Mouse (Mus musculus): ENCODE measurements around the gene Mdk. TPM values are rescaled to one million over a fixed set of nuclear protein-coding genes. Genes with fewer than 3 reads are reported as not detected.
A peak's percentile ranks its signal among the peaks of the same experiment; 100 is the strongest.

Gene Mdk
- polyA plus RNA-seq, 2 experiments, result 1,171 to 1,381 TPM

DNA sequence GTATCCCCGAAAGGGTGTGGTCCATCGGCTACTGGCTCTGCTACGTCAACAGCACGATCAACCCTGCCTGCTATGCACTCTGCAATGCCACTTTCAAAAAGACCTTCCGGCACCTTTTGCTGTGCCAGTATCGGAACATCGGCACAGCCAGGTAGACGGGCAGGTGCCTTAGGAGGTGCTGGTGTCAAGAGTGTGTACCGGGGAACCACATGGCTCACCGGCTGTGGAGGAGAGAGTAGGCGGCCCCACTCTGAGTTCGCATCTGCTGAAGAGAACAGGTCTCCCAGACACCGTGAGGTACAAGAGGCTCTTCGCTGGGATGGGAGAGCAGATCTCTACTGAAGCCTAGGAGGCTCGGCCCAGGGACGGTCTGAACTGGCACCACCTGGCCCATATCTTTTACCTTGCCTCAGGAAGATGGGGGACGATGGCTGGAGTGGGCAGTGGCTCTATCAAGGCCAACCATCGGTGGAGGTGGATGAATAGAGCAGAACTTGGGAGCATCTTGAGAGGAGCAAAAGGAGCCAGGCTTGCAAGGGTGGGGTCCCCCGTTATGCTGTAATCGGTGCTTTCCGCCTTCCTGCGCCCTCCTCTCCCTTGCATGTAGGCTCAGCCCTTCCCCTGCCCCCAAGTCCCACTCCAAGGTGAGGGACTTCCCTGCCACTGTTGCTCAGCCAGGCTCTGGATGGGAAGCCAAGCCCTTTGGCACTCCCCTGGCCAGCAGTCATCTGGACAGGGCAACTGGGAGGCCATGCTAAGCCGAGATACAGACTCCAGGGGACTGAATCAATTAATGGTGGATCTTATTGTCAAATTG lies 3.4 kb downstream of the Mdk start:
- Histone ChIP-seq H3K27ac (replicated peaks; ENCODE audit: low read depth, low read length) (no peak overlapping the region), H3K4me3 (replicated peaks; ENCODE audit: low read length) (no peak overlapping the region), H3K27me3 (ENCODE audit: control insufficient read depth, insufficient read depth, low read length) (peaks cover 3% of the 10 kb centered on the region), H3K9ac (ENCODE audit: low read depth, low read length, severe bottlenecking) (no peak overlapping the region), H3K9me3 (ENCODE audit: control insufficient read depth, low read length) (no peaks in the 10 kb centered on the region), H3K4me1 (ENCODE audit: control insufficient read depth, insufficient read depth, low read length) (peaks cover 24% of the 10 kb centered on the region), H3K4me2 (replicated peaks; ENCODE audit: low read depth, low read length, severe bottlenecking) (no peak overlapping the region), H3K36me3 (ENCODE audit: control insufficient read depth, insufficient read depth, low read length) (peaks cover 7% of the 10 kb centered on the region; the same call in 1 of the 2 replicates)
- WGBS, result 71% methylated on average over 22 of the region's 23 CpGs
- no peak for TF ChIP-seq POLR2A (IDR thresholded peaks at IDR 0.05; ENCODE audit: borderline replicate concordance, extremely low read depth, insufficient read depth, insufficient read length)
- ATAC-seq (ENCODE audit: low FRiP score, low read depth), result no peak
- no peak for DNase-seq (ENCODE audit: low spot score)

DNA sequence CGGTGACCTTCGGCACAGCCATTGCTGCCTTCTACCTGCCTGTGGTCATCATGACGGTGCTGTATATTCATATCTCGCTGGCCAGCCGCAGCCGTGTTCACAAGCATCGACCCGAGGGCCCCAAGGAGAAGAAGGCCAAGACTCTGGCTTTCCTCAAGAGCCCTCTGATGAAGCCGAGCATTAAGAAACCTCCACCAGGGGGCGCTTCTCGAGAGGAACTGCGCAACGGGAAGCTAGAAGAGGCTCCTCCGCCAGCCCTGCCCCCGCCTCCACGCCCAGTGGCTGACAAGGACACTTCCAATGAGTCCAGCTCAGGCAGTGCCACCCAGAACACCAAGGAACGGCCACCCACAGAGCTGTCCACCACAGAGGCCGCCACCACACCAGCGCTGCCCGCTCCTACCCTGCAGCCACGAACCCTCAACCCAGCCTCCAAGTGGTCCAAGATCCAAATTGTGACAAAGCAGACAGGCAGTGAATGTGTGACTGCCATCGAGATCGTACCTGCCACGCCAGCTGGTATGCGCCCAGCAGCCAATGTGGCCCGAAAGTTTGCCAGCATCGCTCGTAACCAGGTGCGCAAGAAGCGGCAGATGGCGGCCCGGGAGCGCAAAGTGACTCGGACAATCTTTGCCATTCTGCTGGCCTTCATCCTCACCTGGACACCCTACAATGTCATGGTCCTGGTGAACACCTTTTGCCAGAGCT lies 4.1 kb downstream of the Mdk start:
- Histone ChIP-seq H3K27ac (replicated peaks; ENCODE audit: low read depth, low read length) (no peak overlapping the region), H3K4me1 (ENCODE audit: control insufficient read depth, insufficient read depth, low read length) (peaks cover 19% of the 10 kb centered on the region), H3K4me3 (replicated peaks; ENCODE audit: low read length) (no peak overlapping the region), H3K4me2 (replicated peaks; ENCODE audit: low read depth, low read length, severe bottlenecking) (no peak overlapping the region), H3K9me3 (ENCODE audit: control insufficient read depth, low read length) (no peaks in the 10 kb centered on the region), H3K9ac (ENCODE audit: low read depth, low read length, severe bottlenecking) (no peak overlapping the region), H3K36me3 (ENCODE audit: control insufficient read depth, insufficient read depth, low read length) (peaks cover 7% of the 10 kb centered on the region; the same call in 1 of the 2 replicates), H3K27me3 (ENCODE audit: control insufficient read depth, insufficient read depth, low read length) (peaks cover 10% of the 10 kb centered on the region)
- no peak for TF ChIP-seq POLR2A (IDR thresholded peaks at IDR 0.05; ENCODE audit: borderline replicate concordance, extremely low read depth, insufficient read depth, insufficient read length)
- no peak for ATAC-seq (ENCODE audit: low FRiP score, low read depth)
- peak; percentile 73 for DNase-seq (ENCODE audit: low spot score)
- WGBS, result 40% methylated on average over 32 of the region's 34 CpGs

DNA sequence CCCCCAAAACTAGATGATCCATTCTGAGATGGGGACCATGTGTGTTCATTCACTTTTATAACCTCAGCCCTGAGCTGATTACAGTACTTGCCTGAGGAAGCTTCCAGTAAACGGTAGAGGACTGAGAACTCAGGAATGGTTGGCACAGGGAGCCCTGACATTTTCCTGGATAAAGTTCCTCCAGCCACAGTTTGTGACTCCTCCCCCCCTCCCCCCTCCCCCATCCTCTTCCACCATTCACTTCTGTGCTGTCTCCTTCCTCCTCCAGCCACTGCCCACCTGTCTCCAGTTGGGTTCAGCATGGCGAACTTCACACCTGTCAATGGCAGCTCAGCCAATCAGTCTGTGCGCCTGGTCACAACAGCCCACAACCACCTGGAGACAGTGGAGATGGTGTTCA lies 5.1 kb downstream of the Mdk start, which contains the start of gene Chrm4:
TSS of gene Chrm4 (plus strand) at position 301 of the 400 bp plus-strand sequence.
- WGBS, result 76% methylated on average over 3 of the region's 3 CpGs
- ATAC-seq (ENCODE audit: low FRiP score, low read depth), result no peak
- Histone ChIP-seq H3K27ac (replicated peaks; ENCODE audit: low read depth, low read length) (no peak within 1 kb of the TSS), H3K36me3 (ENCODE audit: control insufficient read depth, insufficient read depth, low read length) (peaks cover 7% of the 10 kb centered on the region; the same call in 1 of the 2 replicates), H3K9ac (ENCODE audit: low read depth, low read length, severe bottlenecking) (no peak within 1 kb of the TSS), H3K9me3 (ENCODE audit: control insufficient read depth, low read length) (no peaks in the 10 kb centered on the region), H3K4me2 (replicated peaks; ENCODE audit: low read depth, low read length, severe bottlenecking) (no peak within 1 kb of the TSS), H3K4me1 (ENCODE audit: control insufficient read depth, insufficient read depth, low read length) (peaks cover 12% of the 10 kb centered on the region), H3K27me3 (ENCODE audit: control insufficient read depth, insufficient read depth, low read length) (peaks cover 21% of the 10 kb centered on the region), H3K4me3 (replicated peaks; ENCODE audit: low read length) (no peak within 1 kb of the TSS)
- DNase-seq (ENCODE audit: low spot score), result no peak
- no peak for TF ChIP-seq POLR2A (IDR thresholded peaks at IDR 0.05; ENCODE audit: borderline replicate concordance, extremely low read depth, insufficient read depth, insufficient read length)

DNA sequence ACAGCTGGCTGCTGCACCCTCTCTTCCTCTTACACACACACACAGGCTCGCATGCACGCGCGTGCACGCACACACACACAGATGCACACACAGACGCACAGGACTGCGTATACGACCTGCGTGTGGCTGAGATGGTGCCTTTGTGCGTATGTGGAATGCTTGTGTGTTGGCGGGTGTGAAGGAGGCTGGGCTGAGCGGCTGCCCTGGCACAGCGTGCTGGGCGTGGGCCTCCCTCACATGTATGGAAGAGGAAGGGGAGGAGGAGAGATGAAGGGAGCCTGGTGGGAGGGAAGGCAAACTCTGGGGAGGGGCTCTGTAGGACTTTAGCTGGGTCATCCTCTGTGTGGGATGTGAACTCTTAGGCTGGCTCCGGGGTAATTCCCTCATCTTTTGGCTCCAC lies 6.7 kb downstream of the Mdk start:
- Histone ChIP-seq H3K27ac (replicated peaks; ENCODE audit: low read depth, low read length) (no peak overlapping the region), H3K4me2 (replicated peaks; ENCODE audit: low read depth, low read length, severe bottlenecking) (no peak overlapping the region), H3K9ac (ENCODE audit: low read depth, low read length, severe bottlenecking) (no peak overlapping the region), H3K4me3 (replicated peaks; ENCODE audit: low read length) (no peak overlapping the region), H3K4me1 (ENCODE audit: control insufficient read depth, insufficient read depth, low read length) (peaks cover 22% of the 10 kb centered on the region), H3K27me3 (ENCODE audit: control insufficient read depth, insufficient read depth, low read length) (peaks cover 35% of the 10 kb centered on the region), H3K9me3 (ENCODE audit: control insufficient read depth, low read length) (no peaks in the 10 kb centered on the region), H3K36me3 (ENCODE audit: control insufficient read depth, insufficient read depth, low read length) (peaks cover 7% of the 10 kb centered on the region; the same call in 1 of the 2 replicates)
- ATAC-seq (ENCODE audit: low FRiP score, low read depth) (no peak), DNase-seq (ENCODE audit: low spot score) (no peak)
- no peak for TF ChIP-seq POLR2A (IDR thresholded peaks at IDR 0.05; ENCODE audit: borderline replicate concordance, extremely low read depth, insufficient read depth, insufficient read length)
- WGBS, result 78% methylated on average over 15 of the region's 15 CpGs

DNA sequence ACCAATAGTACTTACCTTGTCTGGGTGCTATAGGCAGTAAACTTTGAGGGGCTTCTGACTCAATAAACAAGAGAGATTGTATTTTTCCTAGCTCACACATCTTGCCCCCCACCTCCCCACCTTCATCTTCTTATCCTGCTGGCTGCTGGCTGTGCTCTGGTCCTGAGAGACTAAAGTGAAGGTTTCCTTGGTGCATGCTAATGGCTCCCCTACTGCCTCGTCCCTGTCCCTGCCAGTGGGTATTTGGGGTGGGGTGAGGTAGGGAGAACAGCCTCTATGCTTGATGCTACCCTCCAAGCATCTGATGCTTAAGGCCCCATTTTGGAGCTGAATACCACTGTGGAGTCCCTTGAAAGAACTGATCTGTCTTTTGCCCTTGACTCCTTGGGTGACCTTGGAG lies 7.4 kb downstream of the Mdk start:
- H3K36me3 ChIP-seq (ENCODE audit: control insufficient read depth, insufficient read depth, low read length), result peaks cover 4% of the 10 kb centered on the region; the same call in 1 of the 2 replicates
- no peak for TF ChIP-seq POLR2A (IDR thresholded peaks at IDR 0.05; ENCODE audit: borderline replicate concordance, extremely low read depth, insufficient read depth, insufficient read length)
- H3K4me1 ChIP-seq (ENCODE audit: control insufficient read depth, insufficient read depth, low read length), result peaks cover 19% of the 10 kb centered on the region
- DNase-seq (ENCODE audit: low spot score) (no peak), ATAC-seq (ENCODE audit: low FRiP score, low read depth) (no peak)
- H3K9me3 ChIP-seq (ENCODE audit: control insufficient read depth, low read length), result no peaks in the 10 kb centered on the region
- no peak overlapping the region for H3K27ac ChIP-seq (replicated peaks; ENCODE audit: low read depth, low read length)
- H3K4me3 ChIP-seq (replicated peaks; ENCODE audit: low read length), result no peak overlapping the region
- H3K27me3 ChIP-seq (ENCODE audit: control insufficient read depth, insufficient read depth, low read length), result peaks cover 37% of the 10 kb centered on the region
- H3K9ac ChIP-seq (ENCODE audit: low read depth, low read length, severe bottlenecking), result no peak overlapping the region
- 65% methylated on average over 1 of the region's 1 CpGs for WGBS
- no peak overlapping the region for H3K4me2 ChIP-seq (replicated peaks; ENCODE audit: low read depth, low read length, severe bottlenecking)
